In the genomic region with DNA sequence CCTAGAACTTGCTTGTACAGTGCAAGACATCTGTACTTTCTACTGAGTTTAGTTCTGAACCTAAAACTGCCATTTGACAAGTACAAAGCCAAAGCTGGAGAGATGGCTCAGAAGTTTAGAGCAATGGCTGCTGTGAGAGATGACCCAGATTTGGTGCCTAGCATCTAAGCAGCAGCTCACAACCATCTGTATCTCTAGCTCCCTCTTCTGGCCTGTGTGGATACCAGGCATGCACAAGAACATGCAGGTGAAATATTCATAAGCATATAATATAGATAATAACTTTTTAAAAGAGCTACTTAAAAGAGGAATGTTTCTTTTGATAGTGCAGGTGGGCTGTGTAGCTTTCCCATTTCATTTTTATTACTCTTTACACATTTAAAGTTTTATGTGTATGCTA, we compare ENCODE assay signal across 9 mouse cellular contexts. TPM values are rescaled to one million over a fixed set of nuclear protein-coding genes. Genes with fewer than 3 reads are reported as not detected.
DNase-seq lines count a peak whose midpoint lies in the region; ATAC-seq lines count a peak whose summit lies in the region.
"Had no signal": no experiment of that assay in that cellular context is flagged by ENCODE, and none has a peak within 500 bp of the region (broad histone marks: within the 10 kb centered on the region; RNA-seq: fewer than 3 reads in every experiment).

No protein-coding gene starts in this region.

- H3K27me3 ChIP-seq in limb, embryonic 11.5 days (ENCODE audit: control insufficient read depth, insufficient read depth, low read length) = no peaks in the 10 kb centered on the region
- H3K27me3 ChIP-seq in limb, embryonic 10.5 days (ENCODE audit: low read depth, poor library complexity, severe bottlenecking) = no peaks in the 10 kb centered on the region
- H3K27me3 ChIP-seq: neural tube, embryonic 12.5 days had no signal

- no peak overlapping the region for H3K27ac ChIP-seq in limb, embryonic 11.5 days (replicated peaks; ENCODE audit: low read depth, low read length)
- no peak overlapping the region for H3K27ac ChIP-seq in limb, embryonic 10.5 days
- H3K27ac ChIP-seq: neural tube, embryonic 12.5 days had no signal

- no peak overlapping the region for H3K9ac ChIP-seq in limb, embryonic 11.5 days (ENCODE audit: low read length)
- H3K9ac ChIP-seq: neural tube, embryonic 12.5 days had no signal

- no peaks in the 10 kb centered on the region for H3K36me3 ChIP-seq in limb, embryonic 11.5 days (ENCODE audit: control insufficient read depth, insufficient read depth, low read length)
- no peaks in the 10 kb centered on the region for H3K36me3 ChIP-seq in limb, embryonic 10.5 days
- H3K36me3 ChIP-seq: neural tube, embryonic 12.5 days had no signal

- no peaks in the 10 kb centered on the region for H3K4me1 ChIP-seq in limb, embryonic 11.5 days (ENCODE audit: control insufficient read depth, insufficient read depth, low read length)
- H3K4me1 ChIP-seq in limb, embryonic 10.5 days = peaks cover 5% of the 10 kb centered on the region; the same call in 1 of the 2 replicates
- H3K4me1 ChIP-seq: neural tube, embryonic 12.5 days had no signal

- H3K4me3 ChIP-seq in limb, embryonic 11.5 days (ENCODE audit: low read depth, low read length) = no peak overlapping the region
- H3K4me3 ChIP-seq in limb, embryonic 10.5 days = no peak overlapping the region
- H3K4me3 ChIP-seq: neural tube, embryonic 12.5 days had no signal

- no peaks in the 10 kb centered on the region for H3K9me3 ChIP-seq in limb, embryonic 11.5 days (ENCODE audit: control insufficient read depth, low read length)
- H3K9me3 ChIP-seq in limb, embryonic 10.5 days (replicated peaks) = no peaks in the 10 kb centered on the region
- H3K9me3 ChIP-seq: neural tube, embryonic 12.5 days had no signal

- H3K4me2 ChIP-seq in limb, embryonic 11.5 days (ENCODE audit: low read depth, severe bottlenecking) = no peak overlapping the region
- H3K4me2 ChIP-seq: neural tube, embryonic 12.5 days had no signal

- no peak for ATAC-seq in limb, embryonic 11.5 days (ENCODE audit: insufficient number of reproducible peaks, low FRiP score, low TSS enrichment, low read depth)

- intact Hi-C loops in heart, postnatal 36 days (cut with DNase I) = loop anchor here (1.0 to 2.0 kb wide), 2 partner anchors 65 to 138 kb away; no protein-coding TSS in a partner anchor
- intact Hi-C loops in left cerebral cortex, postnatal 14 days (cut with DNase I) = loop anchor here (1.0 to 5.0 kb wide), 2 partner anchors 65 to 139 kb away; no protein-coding TSS in a partner anchor

- peak; percentile 22 for DNase-seq in limb, embryonic 11.5 days (ENCODE audit: low spot score)
- DNase-seq in limb, embryonic 10.5 days (ENCODE audit: low spot score) = no peak
- peak; percentile 48 for DNase-seq in Muller cell, postnatal 12 days (ENCODE audit: inconsistent ontology term)
- DNase-seq in c-Kit-positive CD71-positive TER-119-negative erythroid progenitor cells, embryonic 14.5 days (ENCODE audit: low read depth) = peak; percentile 38
- peak; percentile 31 to 43 for DNase-seq in heart, postnatal 36 days
- peak; percentile 52 to 63 for DNase-seq in left cerebral cortex, postnatal 14 days (ENCODE audit: low spot score in 2 of 2)
- DNase-seq in right cerebral cortex, postnatal 36 days (ENCODE audit: low spot score in 2 of 2) = peak; percentile 9 to 21
- DNase-seq in neural tube, embryonic 10.5 days (ENCODE audit: extremely low spot score, low spot score) = no peak

RNA-seq across cellular contexts. Expression of gene Rnase2a, which starts 15.0 kb away (rescaled TPM):
- polyA plus RNA-seq in limb, embryonic 11.5 days (2014; fragmentation: Nextera tagmentation; extraction: Ambion mirVana) = not detected in 2 replicates
- polyA plus RNA-seq in limb, embryonic 10.5 days (2016; fragmentation: Nextera tagmentation; extraction: Ambion mirVana) = not detected in 2 replicates
- total RNA-seq in heart, postnatal 36 days (2021) = 1 to 10 TPM in 1 of 2 experiments, under 1 TPM in 1; 0.81 to 1.4 TPM
- not detected for total RNA-seq in left cerebral cortex, postnatal 14 days (2021)
- polyA plus RNA-seq: neural tube, embryonic 12.5 days had no signal

RNA-seq across cellular contexts. Expression of gene Ear14, which starts 37.7 kb away (rescaled TPM):
- not detected in 2 replicates for polyA plus RNA-seq in limb, embryonic 11.5 days (2014; fragmentation: Nextera tagmentation; extraction: Ambion mirVana)
- polyA plus RNA-seq in limb, embryonic 10.5 days (2016; fragmentation: Nextera tagmentation; extraction: Ambion mirVana) = not detected in 2 replicates
- not detected for total RNA-seq in heart, postnatal 36 days (2021)
- not detected for total RNA-seq in left cerebral cortex, postnatal 14 days (2021)
- polyA plus RNA-seq: neural tube, embryonic 12.5 days had no signal

RNA-seq across cellular contexts. Expression of gene Ang2, which starts 42.0 kb away (rescaled TPM):
- not detected in 2 replicates for polyA plus RNA-seq in limb, embryonic 11.5 days (2014; fragmentation: Nextera tagmentation; extraction: Ambion mirVana)
- not detected in 2 replicates for polyA plus RNA-seq in limb, embryonic 10.5 days (2016; fragmentation: Nextera tagmentation; extraction: Ambion mirVana)
- total RNA-seq in heart, postnatal 36 days (2021) = not detected
- not detected for total RNA-seq in left cerebral cortex, postnatal 14 days (2021)
- polyA plus RNA-seq: neural tube, embryonic 12.5 days had no signal

Comparison
In these comparisons a context has a peak if more than half of its experiments do, and no peak if none do; other contexts are left out.
1. DNase-seq: peak in limb, embryonic 11.5 days (single experiment), Muller cell, postnatal 12 days (single experiment), c-Kit-positive CD71-positive TER-119-negative erythroid progenitor cells, embryonic 14.5 days (single experiment), heart, postnatal 36 days (2 of 2), left cerebral cortex, postnatal 14 days (2 of 2) and right cerebral cortex, postnatal 36 days (2 of 2); none in limb, embryonic 10.5 days (single experiment) and neural tube, embryonic 10.5 days (single experiment).